Mouse (Mus musculus) spleen, postnatal 10 days (tissue): ENCODE data around the gene Gm11985.
"Not testable (repeated sequence)": the region's sequence is repeated elsewhere in the genome, so short reads cannot be mapped to it uniquely, and the experiment has no call there.

Source experiments
- DNase-seq, 2 experiments: peaks; one replicate each; pipeline ENCODE4 v3.0.0; 2021 to 2022; ENCODE audit warnings: low spot score in 2 of 2

Gene Gm11985

GRCm38 (mm10) chr11:7188469-7188868 lies at the start of gene Gm11985:
Gene Gm11985, minus strand, starts transcription at chr11:7188569.
- DNase-seq: no peak

- DNase-seq: no peak
These were observed 49.3 kb upstream of the Gm11985 start for GRCm38 (mm10) chr11:7237712-7238111.

GRCm38 (mm10) chr11:7236751-7237150 lies 48.4 kb upstream of the Gm11985 start:
- no peak for DNase-seq

DNA sequence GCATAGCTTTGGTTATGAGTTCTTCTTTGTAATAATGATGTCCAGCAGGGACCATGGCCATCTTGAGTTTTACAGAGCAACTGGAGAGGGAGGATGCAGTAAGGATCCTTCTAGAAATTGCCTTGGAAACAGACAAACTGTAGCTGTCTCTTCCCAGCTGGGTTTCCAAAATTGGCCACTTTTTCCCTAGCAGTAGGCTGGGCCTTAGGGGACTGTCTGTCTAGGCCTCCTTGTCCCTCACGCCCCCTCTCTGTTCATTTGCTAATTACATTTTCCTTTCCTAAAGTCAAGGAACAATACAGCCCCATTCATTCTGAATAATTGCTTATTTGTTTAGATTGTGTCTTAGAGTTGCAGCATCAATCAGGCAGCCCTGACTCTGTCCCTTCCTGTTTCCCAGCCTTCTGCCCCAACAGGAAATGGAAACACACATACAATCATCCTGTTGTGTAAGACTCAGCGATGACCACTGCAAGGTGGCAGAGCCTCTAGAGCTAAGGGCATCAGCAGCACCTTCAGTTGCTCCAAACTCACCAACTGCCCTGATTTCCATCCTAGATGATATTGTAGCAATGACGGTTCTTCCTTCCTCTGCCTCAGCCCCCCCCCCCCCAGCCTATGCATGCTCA lies 46.7 kb upstream of the Gm11985 start:
- DNase-seq: no peak

DNA sequence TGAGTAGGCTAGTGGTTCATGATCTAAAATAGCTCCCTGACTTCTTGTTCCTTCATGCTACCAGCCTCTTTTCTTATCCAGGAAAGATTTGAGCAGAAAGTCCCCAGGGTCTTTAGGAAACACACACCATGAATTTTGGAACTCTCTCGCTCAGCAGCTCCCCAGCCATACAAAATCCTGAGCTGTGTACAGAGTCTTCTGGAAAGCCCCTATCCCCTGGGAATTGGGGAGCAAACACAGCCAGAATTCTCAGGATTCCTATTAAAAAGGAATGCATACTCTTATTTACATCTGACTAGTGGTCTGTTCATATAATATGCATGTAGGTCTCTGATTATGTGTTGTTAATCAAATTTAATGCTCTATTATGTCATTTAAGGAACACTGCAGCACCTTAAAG lies 46.1 kb upstream of the Gm11985 start:
- DNase-seq: no peak

- no peak for DNase-seq
These were observed 45.0 kb upstream of the Gm11985 start for GRCm38 (mm10) chr11:7233333-7233732.

- no peak for DNase-seq
These were observed 43.6 kb upstream of the Gm11985 start for GRCm38 (mm10) chr11:7231958-7232357.

DNA sequence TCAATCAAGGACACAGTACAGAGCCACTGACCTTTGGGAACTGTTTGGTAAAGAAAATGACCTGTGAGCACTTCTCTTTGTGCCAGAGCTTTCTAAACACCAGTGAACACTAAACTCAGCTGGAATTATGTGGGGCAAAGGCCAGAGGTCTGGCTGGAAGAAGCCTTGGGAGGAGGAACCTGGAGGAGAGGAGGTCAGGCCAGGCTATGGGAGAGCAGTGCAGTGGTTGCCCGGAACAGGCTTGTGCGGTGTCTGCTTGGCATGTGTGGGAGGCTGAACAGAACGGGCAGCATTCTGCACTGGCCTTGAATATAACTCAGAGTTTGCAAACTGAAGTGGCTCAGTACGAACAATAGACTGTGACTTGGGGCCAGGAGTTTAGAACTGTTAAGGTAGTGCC lies 41.6 kb upstream of the Gm11985 start:
- DNase-seq: no peak

- no peak for DNase-seq
These were observed 39.7 kb upstream of the Gm11985 start for GRCm38 (mm10) chr11:7228107-7228506.

DNA sequence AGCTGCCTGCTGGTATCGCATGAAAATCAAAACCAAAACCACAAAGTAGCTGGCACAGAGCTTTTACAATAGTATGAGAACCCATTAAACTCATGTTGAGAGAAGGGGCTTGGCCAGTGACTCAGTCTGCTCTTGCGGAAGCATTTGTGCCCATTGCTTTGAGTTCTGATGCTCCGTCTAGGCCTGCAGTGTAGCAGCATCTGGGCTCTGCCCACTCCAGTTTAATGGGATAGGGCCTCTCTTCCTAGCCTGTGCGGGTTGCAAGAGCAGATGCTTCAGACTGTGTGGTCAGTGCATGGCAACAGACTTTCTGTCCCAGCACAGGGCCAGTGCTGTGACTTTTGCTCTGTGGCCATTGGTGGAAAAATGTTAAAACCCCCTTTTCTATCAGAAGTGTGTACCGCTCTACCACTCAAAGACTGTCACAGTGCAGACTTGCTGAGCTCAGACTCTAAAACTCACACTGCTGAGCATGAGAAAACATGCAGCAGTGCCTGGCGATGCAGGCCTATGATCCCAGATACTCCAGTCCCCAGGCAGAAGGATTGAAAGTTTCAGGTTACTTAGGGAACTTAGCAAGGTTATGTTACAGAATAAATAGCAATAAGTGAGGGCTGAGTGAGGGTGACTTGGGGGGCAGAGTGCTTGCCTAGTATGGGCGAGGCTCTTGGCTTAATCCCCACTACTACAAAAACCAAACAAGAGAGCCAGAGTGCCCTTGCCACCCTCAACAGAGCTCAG lies 38.6 kb upstream of the Gm11985 start:
- no peak for DNase-seq

DNA sequence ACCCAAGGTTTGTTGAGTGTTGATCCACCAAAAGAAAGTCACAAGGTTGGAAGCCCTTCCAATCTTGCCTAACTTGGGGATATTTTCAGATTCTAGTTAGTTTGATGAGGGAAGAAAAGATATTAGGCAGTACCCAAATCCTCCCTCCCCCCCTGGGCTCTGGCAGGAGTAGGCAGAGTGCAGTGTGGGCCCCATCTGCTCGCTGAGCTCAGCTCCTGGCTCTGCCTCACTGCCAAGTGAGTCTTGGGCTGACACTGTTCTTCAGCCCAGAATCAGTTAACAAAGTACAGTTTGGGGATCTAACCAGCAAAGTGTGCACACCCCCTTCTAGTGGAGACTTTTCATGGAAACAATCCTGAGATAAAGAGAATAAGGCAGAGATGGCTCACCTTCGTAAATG lies 37.8 kb upstream of the Gm11985 start:
- DNase-seq: no peak

- not testable (repeated sequence) for DNase-seq
These were observed 33.5 kb upstream of the Gm11985 start for GRCm38 (mm10) chr11:7221826-7222225.

GRCm38 (mm10) chr11:7215703-7216102 lies 27.3 kb upstream of the Gm11985 start:
- peak; percentile 6 to 41 for DNase-seq

GRCm38 (mm10) chr11:7214761-7215160 lies 26.4 kb upstream of the Gm11985 start:
- no peak for DNase-seq

DNA sequence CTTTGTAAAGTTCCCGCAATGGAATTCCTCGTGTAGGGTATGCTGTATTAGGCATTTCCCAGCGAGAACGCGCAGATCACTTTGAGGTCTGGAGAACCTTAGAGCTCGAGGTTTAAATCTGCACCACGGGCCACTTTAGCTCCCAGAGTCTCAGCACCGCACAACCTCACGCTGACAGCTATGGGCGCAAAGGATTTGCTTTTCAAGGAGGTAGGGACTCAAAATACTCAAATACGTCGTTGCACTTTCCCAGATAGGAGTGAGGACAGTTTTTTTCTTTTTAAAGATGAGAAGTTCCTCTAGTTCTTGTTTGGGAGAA lies 25.9 kb upstream of the Gm11985 start:
- DNase-seq: no peak

DNA sequence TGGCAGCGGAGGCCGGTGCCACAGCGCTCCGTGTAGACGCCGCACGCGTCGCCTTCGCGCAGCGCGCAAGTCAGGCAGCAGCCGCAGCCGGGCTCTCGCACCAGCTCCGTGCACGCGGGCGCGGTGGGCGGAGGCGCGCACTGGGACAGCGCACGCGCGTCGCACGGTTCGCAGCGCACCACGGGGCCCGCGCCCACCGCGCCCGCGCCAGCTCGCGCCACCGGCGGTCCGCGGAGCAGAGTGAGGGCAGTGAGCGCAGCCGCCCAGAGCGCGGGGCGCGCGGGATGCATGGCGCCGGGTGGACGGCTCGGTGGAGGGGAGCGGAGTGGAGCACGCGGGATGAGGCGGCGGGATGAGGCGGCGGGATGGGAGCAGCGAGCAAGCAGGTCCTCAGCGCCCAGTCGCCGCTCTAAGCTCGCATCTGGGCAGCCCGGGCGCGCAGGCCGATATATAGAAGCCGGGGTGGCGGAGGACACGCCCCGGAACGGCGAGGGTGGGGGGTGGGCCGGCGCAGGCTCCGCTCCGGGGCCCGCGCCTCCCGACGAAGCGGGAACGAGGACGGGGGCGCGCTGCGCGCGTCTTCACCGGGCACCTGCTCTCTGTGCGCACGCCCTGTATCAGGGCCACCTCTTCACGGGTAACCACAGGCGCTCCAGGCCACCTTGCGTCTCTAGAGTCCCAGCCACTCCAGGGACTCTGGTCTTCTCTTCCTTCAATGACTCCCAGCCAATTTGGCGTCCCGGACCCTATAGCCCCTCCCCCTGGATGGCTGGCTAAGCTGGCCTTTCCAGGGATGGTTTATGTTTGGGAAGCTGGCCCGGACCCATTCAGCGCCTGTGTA lies 25.4 kb upstream of the Gm11985 start, which contains the start of gene Igfbp3:
TSS of gene Igfbp3 (minus strand) at position 423 of the 841 bp plus-strand sequence.
- DNase-seq: no peak

GRCm38 (mm10) chr11:7213161-7213500 lies 24.8 kb upstream of the Gm11985 start:
- DNase-seq: no peak

DNA sequence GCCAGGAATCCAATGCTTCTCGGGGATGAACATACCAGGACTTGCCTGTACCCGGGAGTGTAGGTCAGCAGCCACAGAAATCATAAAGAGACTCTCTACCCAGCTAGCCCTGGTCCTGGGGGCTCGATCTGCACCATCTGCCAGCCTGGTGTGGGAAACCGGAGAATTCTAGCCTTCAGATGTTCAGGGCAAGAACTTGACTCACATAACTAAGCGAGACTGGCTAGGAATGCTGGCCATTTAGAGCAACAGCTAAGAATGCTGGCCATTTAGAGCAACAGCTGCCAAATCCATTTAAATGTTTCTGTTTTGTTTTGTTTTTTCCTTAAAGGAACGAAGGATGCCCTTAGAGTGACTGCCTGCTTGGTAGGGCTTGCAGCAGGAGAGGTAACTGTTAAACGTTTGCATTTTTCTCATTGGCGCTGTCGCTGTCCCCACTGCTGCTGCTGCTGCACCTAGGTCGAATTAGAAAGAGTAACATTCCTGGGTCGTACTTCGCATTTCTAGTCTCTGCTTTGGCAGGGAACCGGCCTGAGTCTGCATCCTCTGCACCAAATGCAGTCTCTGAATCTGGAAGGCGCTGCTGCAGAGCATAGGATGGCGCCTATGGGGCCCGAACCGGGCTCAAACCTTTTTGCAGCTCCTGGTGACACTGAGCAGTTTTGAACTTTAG lies 23.9 kb upstream of the Gm11985 start:
- no peak for DNase-seq

- DNase-seq: no peak
These were observed 22.8 kb upstream of the Gm11985 start for GRCm38 (mm10) chr11:7211211-7211610.

DNA sequence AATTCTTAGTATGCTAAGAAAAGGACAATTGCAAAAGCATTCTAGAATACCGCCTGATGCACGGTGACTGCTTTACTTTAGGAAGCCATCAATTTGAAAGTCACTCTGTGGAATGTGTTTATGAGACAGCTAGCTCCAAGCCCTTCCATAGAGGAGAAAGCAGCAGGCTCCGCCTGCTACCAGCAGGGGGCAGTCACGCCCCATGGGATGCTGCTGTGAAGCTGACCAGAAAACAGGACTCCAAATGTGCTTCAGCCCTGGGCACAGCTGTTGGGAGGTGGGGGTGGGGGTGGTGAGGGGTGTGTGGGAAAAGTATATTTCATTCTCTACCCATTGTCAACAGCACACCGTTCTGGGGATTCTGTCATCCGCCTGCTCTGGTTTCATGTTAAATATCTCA lies 22.0 kb upstream of the Gm11985 start:
- peak; percentile 8 to 53 for DNase-seq

- no peak for DNase-seq
These were observed 15.5 kb upstream of the Gm11985 start for GRCm38 (mm10) chr11:7203846-7204245.

- DNase-seq: no peak
These were observed 13.8 kb upstream of the Gm11985 start for GRCm38 (mm10) chr11:7202206-7202605.
